Mouse (Mus musculus) embryonic facial prominence, embryonic 14.5 days (tissue): ENCODE measurements at regions not wholly inside any gene's neighbourhood (a gene's known extent, or its start where the extent isn't known, plus 50 kb on each side); places are given as distances from the start of the nearest gene placed in this dataset.
A peak's percentile ranks its signal among the peaks of the same experiment; 100 is the strongest.

Source experiments
- ATAC-seq: fragments of 200-750 bp; cut with Nextera tagmentation; 2 replicates; pipeline ENCODE4 v1.8.0; 2017; ENCODE audit warnings: low read depth, moderate number of reproducible peaks, moderate TSS enrichment
- DNase-seq: peaks from one replicate; pipeline ENCODE4 v3.0.0-alpha.2; 2015; ENCODE audit warnings: low spot score
- H3K27ac ChIP-seq: fragments of 300-500 bp; sonication (generic); replicated peaks from 2 replicates; pipeline ENCODE4 v1.5.1; 2014; ENCODE audit warnings: low read depth, mild to moderate bottlenecking, low read length, moderate library complexity
- H3K27me3 ChIP-seq: fragments of 300-500 bp; sonication (generic); replicated peaks from 2 replicates; pipeline ENCODE4 v1.6.1; 2014; ENCODE audit warnings: low read length; ENCODE audit not compliant: control insufficient read depth, insufficient read depth
- H3K36me3 ChIP-seq: fragments of 300-500 bp; sonication (generic); 2 replicates; pipeline ENCODE4 v1.6.1; 2014; ENCODE audit warnings: low read length, mixed read lengths; ENCODE audit not compliant: control insufficient read depth, insufficient read depth
- H3K4me1 ChIP-seq: fragments of 300-500 bp; sonication (generic); 2 replicates; pipeline ENCODE4 v1.6.1; 2014; ENCODE audit warnings: antibody characterized with exemption, low read length; ENCODE audit not compliant: control insufficient read depth, insufficient read depth
- H3K4me2 ChIP-seq: fragments of 300-500 bp; sonication (generic); 2 replicates; pipeline ENCODE4 v1.6.1; 2014; ENCODE audit warnings: low read depth, mild to moderate bottlenecking, low read length, moderate library complexity, mixed read lengths
- H3K4me3 ChIP-seq: fragments of 300-500 bp; sonication (generic); 2 replicates; pipeline ENCODE4 v1.5.1; 2014; ENCODE audit warnings: low read depth, mild to moderate bottlenecking, low read length
- H3K9ac ChIP-seq: fragments of 300-500 bp; sonication (generic); 2 replicates; pipeline ENCODE4 v1.6.1; 2014; ENCODE audit warnings: low read depth, mild to moderate bottlenecking, low read length, moderate library complexity, mixed read lengths
- H3K9me3 ChIP-seq: fragments of 300-500 bp; sonication (generic); 2 replicates; pipeline ENCODE4 v1.6.1; 2016; ENCODE audit warnings: low read length; ENCODE audit not compliant: control insufficient read depth
- WGBS: fragments of 180-500 bp; shearing (Covaris S2); extraction: QIAGEN DNeasy Blood & Tissue Kit; methylation state at CpG from one replicate; pipeline ENCODE4 v1.1.7; 2014; 5-methylcytosine and 5-hydroxymethylcytosine counted together

- Histone ChIP-seq H3K36me3 (no peaks in the 10 kb centered on the region), H3K27me3 (no peaks in the 10 kb centered on the region; the same call in 1 of the 2 replicates), H3K27ac (no peak overlapping the region), H3K4me3 (no peak overlapping the region), H3K9ac (no peak overlapping the region), H3K4me2 (no peak overlapping the region), H3K9me3 (peaks cover 8% of the 10 kb centered on the region; the same call in 1 of the 2 replicates), H3K4me1 (no peaks in the 10 kb centered on the region)
- no peak for DNase-seq
- ATAC-seq: no peak
- WGBS: 97% methylated on average over 2 of the region's 2 CpGs
Observed at GRCm38 (mm10) chr13:53665592-53665991, 192.7 kb upstream of the Msx2 start.

- Histone ChIP-seq H3K27me3 (no peaks in the 10 kb centered on the region; the same call in 1 of the 2 replicates), H3K27ac (no peak overlapping the region), H3K9me3 (peaks cover 8% of the 10 kb centered on the region; the same call in 1 of the 2 replicates), H3K4me3 (no peak overlapping the region), H3K36me3 (no peaks in the 10 kb centered on the region), H3K4me1 (no peaks in the 10 kb centered on the region), H3K9ac (no peak overlapping the region), H3K4me2 (no peak overlapping the region)
- DNase-seq (no peak), ATAC-seq (no peak)
- WGBS: 87% methylated on average over 7 of the region's 7 CpGs
Observed at GRCm38 (mm10) chr13:53664631-53665230, 191.9 kb upstream of the Msx2 start.

DNA sequence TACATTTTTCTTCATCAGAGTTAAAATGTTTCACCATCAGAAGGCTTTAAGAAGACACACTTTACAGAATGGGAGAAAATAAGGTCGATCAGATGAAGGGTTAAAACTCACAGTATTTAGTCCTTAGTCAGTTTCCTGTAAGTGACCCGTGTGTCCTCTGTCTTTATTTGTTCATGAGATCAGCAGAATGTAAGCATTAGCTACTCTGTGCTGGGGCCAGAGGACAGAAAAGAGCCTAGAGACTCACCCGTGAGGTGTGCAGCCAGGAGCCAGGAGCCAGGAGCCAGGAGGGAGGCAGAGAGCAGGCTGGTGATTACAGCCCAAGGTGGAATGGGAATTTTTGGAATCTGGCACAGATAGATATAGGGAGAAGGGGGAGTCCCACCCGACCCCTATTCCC is 180.0 kb upstream of the Msx2 start:
- no peak overlapping the region for H3K4me2 ChIP-seq
- H3K4me3 ChIP-seq: no peak overlapping the region
- H3K27me3 ChIP-seq: no peaks in the 10 kb centered on the region
- H3K36me3 ChIP-seq: no peaks in the 10 kb centered on the region
- no peaks in the 10 kb centered on the region for H3K9me3 ChIP-seq
- ATAC-seq (no peak), DNase-seq (no peak)
- WGBS: 31% methylated on average over 4 of the region's 4 CpGs
- H3K4me1 ChIP-seq: no peaks in the 10 kb centered on the region
- no peak overlapping the region for H3K9ac ChIP-seq
- no peak overlapping the region for H3K27ac ChIP-seq

DNA sequence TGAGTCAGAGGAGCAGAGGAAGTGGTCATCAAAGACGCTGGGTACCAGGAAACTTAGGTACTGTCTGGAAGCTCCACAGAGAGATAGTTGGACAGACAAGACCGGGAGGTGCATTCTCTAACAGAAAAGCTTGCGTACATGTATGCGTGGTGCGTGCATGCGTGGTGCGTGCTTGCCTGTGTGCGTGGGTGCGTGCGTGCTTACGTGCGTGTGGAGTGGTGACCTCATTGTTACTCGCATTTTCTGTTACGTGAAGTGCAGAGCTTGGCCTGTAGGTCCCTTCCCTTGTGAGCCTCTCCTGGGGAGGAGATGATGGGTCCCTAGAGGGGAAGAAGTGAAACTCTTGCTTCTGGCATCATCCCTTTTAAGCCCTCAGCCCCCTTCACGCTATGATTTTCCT is 175.5 kb upstream of the Msx2 start:
- no peak overlapping the region for H3K27ac ChIP-seq
- H3K9me3 ChIP-seq: 0 out of 2 replicates have a peak, but pooled peaks cover 4% of the 10 kb centered on the region
- no peak overlapping the region for H3K9ac ChIP-seq
- H3K36me3 ChIP-seq: no peaks in the 10 kb centered on the region
- DNase-seq: no peak
- no peaks in the 10 kb centered on the region for H3K4me1 ChIP-seq
- no peaks in the 10 kb centered on the region for H3K27me3 ChIP-seq
- ATAC-seq: no peak
- 94% methylated on average over 15 of the region's 15 CpGs for WGBS
- no peak overlapping the region for H3K4me3 ChIP-seq
- H3K4me2 ChIP-seq: no peak overlapping the region

DNA sequence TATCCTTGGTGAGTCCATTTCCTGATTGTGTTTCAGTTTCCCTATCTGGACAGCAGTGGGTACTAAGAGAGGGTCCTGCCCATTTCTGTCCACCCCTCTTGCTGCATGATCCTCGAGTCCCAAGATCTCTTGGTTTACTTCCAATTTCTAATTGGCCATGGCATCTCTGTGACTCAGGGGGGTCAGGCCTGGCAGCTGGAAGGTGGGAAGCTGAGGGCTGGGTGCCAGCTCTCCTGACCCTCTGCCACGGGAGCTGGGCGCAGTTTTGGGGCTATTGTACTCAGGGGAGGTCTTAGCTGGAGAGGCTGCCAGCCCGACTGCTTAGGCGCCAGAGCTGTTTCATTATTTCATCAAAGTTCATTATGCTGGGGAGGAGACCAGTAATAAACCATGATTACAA is 169.7 kb upstream of the Msx2 start:
- Histone ChIP-seq H3K27me3 (no peaks in the 10 kb centered on the region), H3K9me3 (0 out of 2 replicates have a peak, but pooled peaks cover 4% of the 10 kb centered on the region), H3K4me2 (no peak overlapping the region), H3K36me3 (no peaks in the 10 kb centered on the region), H3K9ac (no peak overlapping the region), H3K4me3 (no peak overlapping the region), H3K4me1 (no peaks in the 10 kb centered on the region), H3K27ac (no peak overlapping the region)
- DNase-seq (no peak), ATAC-seq (no peak)
- 56% methylated on average over 5 of the region's 5 CpGs for WGBS

- Histone ChIP-seq H3K27ac (no peak overlapping the region), H3K4me3 (no peak overlapping the region), H3K36me3 (no peaks in the 10 kb centered on the region), H3K4me2 (no peak overlapping the region), H3K9ac (no peak overlapping the region), H3K4me1 (no peaks in the 10 kb centered on the region), H3K27me3 (no peaks in the 10 kb centered on the region), H3K9me3 (0 out of 2 replicates have a peak, but pooled peaks cover 2% of the 10 kb centered on the region)
- ATAC-seq (no peak), DNase-seq (no peak)
- 84% methylated on average over 5 of the region's 5 CpGs for WGBS
Observed at GRCm38 (mm10) chr13:53639584-53639983, 166.7 kb upstream of the Msx2 start.

DNA sequence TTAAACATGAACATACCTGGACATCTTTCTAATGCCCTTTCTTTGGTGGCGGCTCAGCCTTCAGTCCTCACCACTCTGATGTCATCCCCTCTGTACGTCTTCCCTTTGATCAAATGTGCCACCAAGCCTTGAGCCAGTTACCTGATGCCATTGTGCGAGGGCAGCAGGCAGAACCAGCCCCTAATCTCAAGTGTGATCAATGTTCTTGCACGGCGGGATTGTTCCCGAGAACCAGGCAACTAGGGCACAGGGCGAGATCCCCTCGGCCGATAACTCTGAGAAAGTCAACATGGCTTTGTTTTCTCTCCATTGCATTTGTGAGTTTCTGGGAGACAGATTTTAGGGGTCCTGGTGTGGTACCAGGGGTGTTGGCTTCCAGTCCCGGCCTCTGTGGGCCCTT is 166.2 kb upstream of the Msx2 start:
- no peak for DNase-seq
- no peaks in the 10 kb centered on the region for H3K4me1 ChIP-seq

DNA sequence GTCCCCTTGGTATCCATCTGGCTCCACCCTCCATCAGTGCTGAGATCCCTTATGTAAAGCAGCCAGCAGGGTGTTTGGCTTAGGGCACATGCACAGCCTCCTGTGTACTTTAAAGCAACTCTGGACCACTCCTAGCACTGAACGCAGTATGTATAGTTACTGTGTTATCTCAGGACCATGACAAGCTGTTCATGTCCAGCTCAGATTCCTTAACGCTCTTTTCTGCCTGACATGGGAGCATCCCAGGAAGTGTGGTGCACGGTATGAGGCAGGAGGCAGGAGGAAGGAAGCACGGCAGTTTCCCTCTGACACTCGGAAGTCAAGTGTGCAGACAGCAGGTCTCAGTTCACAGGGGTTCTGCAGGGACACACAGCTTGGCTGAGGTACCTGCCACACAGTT is 163.1 kb upstream of the Msx2 start:
- Histone ChIP-seq H3K4me2 (no peak overlapping the region), H3K27me3 (no peaks in the 10 kb centered on the region), H3K27ac (no peak overlapping the region), H3K9me3 (no peaks in the 10 kb centered on the region), H3K9ac (no peak overlapping the region), H3K4me3 (no peak overlapping the region), H3K36me3 (no peaks in the 10 kb centered on the region), H3K4me1 (no peaks in the 10 kb centered on the region)
- WGBS: 67% methylated on average over 5 of the region's 5 CpGs
- DNase-seq (no peak), ATAC-seq (no peak)

More for the DNA sequence above, 166.2 kb upstream of the Msx2 start:
- Histone ChIP-seq H3K9ac (no peak overlapping the region), H3K27me3 (no peaks in the 10 kb centered on the region), H3K4me3 (no peak overlapping the region), H3K36me3 (no peaks in the 10 kb centered on the region), H3K4me2 (no peak overlapping the region), H3K9me3 (no peaks in the 10 kb centered on the region), H3K27ac (no peak overlapping the region)
- ATAC-seq: no peak
- WGBS: 81% methylated on average over 10 of the region's 10 CpGs

DNA sequence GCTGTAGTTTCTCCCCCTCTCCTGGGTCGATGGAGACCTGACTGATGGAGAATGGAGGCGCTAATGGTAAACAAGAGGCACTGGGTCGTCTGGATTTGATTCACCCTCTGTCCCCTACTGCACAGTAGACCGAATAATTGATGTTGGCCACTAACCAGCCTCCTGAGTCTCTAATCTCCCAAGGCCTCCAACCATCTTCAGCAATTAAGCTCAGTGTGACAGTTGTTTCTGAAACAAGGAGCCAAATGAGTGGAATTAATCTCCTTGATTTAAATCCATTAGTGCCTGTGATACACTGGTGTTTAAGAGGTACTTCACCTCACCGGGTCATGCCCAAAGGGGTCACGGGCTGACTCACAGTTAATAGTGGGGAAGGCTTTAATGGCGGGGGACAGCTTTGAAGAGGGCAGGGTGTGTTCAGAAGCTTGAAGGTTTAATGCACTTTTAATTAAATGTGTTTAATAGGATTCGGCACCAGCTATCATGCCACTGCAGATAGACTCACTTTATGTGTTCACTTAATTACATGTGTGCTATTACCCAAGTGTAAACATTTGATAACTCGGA is 161.8 kb upstream of the Msx2 start:
- no peak overlapping the region for H3K4me2 ChIP-seq
- H3K27me3 ChIP-seq: no peaks in the 10 kb centered on the region
- ATAC-seq: no peak
- no peak overlapping the region for H3K9ac ChIP-seq
- DNase-seq: peak; percentile 20
- H3K4me3 ChIP-seq: no peak overlapping the region
- H3K9me3 ChIP-seq: no peaks in the 10 kb centered on the region
- 52% methylated on average over 9 of the region's 9 CpGs for WGBS
- H3K4me1 ChIP-seq: no peaks in the 10 kb centered on the region
- no peaks in the 10 kb centered on the region for H3K36me3 ChIP-seq
- H3K27ac ChIP-seq: no peak overlapping the region
